Mouse (Mus musculus) Patski (cell line): ENCODE measurements around the gene Grin2b. TPM values are rescaled to one million over a fixed set of nuclear protein-coding genes. Genes with fewer than 3 reads are reported as not detected.
A peak's percentile ranks its signal among the peaks of the same experiment; 100 is the strongest.

Experiments used
- ATAC-seq: fragments of 100-300 bp; one replicate; pipeline ENCODE4 v1.8.0; 2021
- CTCF ChIA-PET: fragments of 350-600 bp; sonication (Branson Sonifier 250); formaldehyde crosslinking; loops from one replicate; lab custom pipeline; 2022; ENCODE audit warnings: inconsistent platforms; lab: Charles Lee
- POLR2A ChIA-PET: fragments of 350-600 bp; sonication (Branson Sonifier 250); formaldehyde crosslinking; loops from one replicate; lab custom pipeline; 2022; ENCODE audit warnings: antibody characterized with exemption, inconsistent platforms; lab: Charles Lee
- DNase-seq: peaks from one replicate; pipeline ENCODE4 v3.0.0-alpha.2; 2011; ENCODE audit warnings: low read depth, low spot score
- H3K27me3 ChIP-seq: fragments of 371-371 bp; one replicate; pipeline ENCODE4 v1.5.1; 2021
- CTCF ChIP-seq: fragments of 100-300 bp; IDR thresholded peaks from one replicate; pipeline ENCODE4 v1.5.1; 2021
- in situ Hi-C: fragments of 300-500 bp; cut with MboI; formaldehyde crosslinking; loops from 3 replicates; pipeline ENCODE4 v1.11.1; 2018; ENCODE audit warnings: low pct_unique_long_range_greater_than_20kb, mixed read lengths
- polyA plus RNA-seq: library from polyadenylated mRNA; unstranded; gene quantifications from one replicate; pipeline ENCODE4 v1.2.3, GENCODE M21; 2021

Gene Grin2b
- polyA plus RNA-seq, 1 experiment from 2014 or later = not detected

DNA sequence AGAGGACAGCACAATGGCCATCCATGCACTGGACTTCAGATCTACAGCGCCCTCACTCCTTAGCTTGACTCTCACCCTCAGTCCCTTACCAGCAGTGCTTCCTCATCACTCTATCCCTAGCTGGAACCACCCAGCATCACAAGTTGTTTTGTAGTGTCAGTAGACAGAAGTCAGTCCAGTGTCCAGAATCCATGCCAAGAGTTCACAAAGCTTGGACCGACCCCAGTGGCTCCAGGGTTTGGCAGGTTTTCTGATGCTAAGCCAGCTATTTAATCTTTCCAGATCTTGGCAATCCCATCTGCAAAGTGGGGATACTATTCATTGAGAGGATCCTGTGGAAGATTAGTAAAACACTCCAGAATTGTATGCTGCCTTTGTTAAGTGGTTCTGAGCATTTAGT, 355.9 kb downstream of the Grin2b start:
- no peaks in the 10 kb centered on the region for H3K27me3 ChIP-seq
- in situ Hi-C loops = no loop called here
- ATAC-seq (no peak), DNase-seq (no peak)
- no peak for TF ChIP-seq CTCF
- ChIA-PET POLR2A (no interaction called here), CTCF (no interaction called here)

DNA sequence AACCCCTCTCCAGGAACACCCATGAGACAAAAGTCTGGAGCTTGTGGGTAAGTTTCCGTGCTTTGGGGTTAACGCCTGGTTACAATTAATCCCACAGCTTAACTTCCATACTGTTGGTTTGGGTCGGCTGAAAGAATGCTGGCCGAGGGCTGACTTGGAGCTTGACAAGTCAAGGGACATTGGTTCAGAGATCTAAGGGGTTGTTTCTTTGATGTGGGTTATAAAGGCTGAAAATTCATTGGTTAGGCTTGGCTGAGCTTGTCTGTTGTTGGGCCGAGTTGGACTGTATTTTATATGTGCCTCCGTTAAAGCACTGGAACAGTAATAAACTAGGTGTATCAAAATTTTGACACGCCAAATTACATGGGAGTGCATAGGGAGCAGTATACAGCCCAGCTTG, 359.6 kb downstream of the Grin2b start:
- ATAC-seq = no peak
- no peak for DNase-seq
- in situ Hi-C loops = no loop called here
- no peak for TF ChIP-seq CTCF
- ChIA-PET POLR2A (interaction anchor here (0.6 kb wide), 1 partner anchor 44 kb away, joined by 6 read pairs; no protein-coding TSS in a partner anchor), CTCF (interaction anchor here (1.3 kb wide), 1 partner anchor 18 kb away, joined by 3 read pairs; no protein-coding TSS in a partner anchor)
- no peaks in the 10 kb centered on the region for H3K27me3 ChIP-seq

DNA sequence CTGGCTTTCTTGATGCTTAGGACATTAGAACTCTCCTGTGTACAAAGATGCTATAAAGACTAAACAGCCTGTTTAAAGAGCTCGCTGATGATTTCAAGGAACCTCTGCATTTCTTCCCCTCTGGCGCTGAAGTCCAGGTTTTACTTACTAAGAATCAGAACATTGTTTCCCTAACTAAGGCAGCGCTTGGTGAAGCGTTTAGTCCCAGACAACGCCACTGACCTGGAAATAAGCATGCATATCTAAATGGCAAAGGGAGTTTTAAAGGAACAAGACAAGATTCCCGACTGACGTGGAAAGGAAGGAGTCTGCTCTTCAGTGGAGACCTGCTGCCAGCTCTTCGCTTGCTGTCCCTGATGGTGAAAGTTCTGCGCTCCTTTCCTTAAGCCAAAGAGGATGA, 367.9 kb downstream of the Grin2b start:
- in situ Hi-C loops = no loop called here
- ChIA-PET CTCF (interaction anchor here (1.5 kb wide), 1 partner anchor 9 kb away, joined by 3 read pairs; no protein-coding TSS in a partner anchor), POLR2A (interaction anchor here (0.6 kb wide), 1 partner anchor 371 kb away, joined by 4 read pairs; no protein-coding TSS in a partner anchor)
- no peak for ATAC-seq
- DNase-seq = no peak
- no peak for TF ChIP-seq CTCF
- no peaks in the 10 kb centered on the region for H3K27me3 ChIP-seq

DNA sequence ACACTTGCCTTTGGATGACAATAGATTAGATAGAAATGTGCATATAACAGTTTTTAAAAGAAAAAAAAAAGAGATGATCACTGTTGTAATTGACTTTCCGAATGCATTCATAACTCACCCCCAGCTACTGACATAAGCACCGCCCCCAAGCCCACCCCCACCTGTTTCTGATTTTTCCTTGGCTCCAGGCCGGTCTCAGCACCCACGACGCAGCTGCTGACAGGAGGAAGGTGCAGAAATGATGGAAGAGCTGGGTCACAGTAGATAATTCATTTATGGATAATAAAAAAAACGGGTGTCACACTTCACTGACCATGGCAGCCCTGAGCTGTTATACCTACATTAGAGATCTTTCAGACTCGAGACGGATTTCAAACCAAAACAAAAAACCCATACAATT, 373.4 kb downstream of the Grin2b start:
- CTCF ChIA-PET = no interaction called here
- DNase-seq = no peak
- no peak for TF ChIP-seq CTCF
- no peaks in the 10 kb centered on the region for H3K27me3 ChIP-seq
- in situ Hi-C loops = no loop called here
- POLR2A ChIA-PET = no interaction called here
- ATAC-seq = no peak

DNA sequence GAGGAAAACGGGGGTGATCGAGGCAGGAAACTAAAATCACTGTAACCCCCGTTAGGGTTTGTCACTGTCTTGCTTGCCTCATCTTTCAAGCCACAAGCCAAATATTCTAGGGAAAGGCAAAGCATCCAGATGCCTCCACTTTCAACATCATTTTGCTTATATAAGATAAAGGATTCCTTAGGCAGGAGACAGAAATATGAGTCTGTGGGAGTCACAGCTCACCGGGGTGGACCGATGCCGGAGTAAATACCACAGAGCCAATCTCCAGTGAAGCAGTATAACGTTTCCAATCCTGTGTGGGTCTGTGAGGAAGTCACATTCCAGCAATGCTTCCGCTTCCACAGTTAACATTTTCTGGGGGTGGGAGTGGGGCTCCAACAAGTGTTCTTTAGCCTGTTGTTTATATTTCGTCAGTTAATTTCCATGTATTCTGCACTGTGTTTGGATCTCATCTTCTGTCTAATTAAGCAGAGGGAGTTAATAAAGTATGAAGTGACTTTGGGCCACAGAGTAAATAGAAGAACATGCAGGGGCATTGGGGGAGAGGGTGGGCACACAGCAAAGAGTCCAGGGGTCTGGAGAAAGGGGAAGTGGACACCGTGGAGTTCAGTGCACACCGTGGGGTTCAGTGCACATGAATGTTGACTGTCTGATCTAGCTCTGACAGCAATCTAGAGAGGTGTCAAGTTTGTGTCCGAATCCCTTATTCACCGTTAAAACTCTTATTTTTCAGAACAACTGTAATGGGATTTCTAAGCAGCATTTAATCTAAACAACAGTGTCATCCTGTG, 374.9 kb downstream of the Grin2b start:
- peak; percentile 36 for ATAC-seq
- POLR2A ChIA-PET = no interaction called here
- in situ Hi-C loops = no loop called here
- TF ChIP-seq CTCF = no peak
- DNase-seq = no peak
- CTCF ChIA-PET = no interaction called here
- H3K27me3 ChIP-seq = no peaks in the 10 kb centered on the region

DNA sequence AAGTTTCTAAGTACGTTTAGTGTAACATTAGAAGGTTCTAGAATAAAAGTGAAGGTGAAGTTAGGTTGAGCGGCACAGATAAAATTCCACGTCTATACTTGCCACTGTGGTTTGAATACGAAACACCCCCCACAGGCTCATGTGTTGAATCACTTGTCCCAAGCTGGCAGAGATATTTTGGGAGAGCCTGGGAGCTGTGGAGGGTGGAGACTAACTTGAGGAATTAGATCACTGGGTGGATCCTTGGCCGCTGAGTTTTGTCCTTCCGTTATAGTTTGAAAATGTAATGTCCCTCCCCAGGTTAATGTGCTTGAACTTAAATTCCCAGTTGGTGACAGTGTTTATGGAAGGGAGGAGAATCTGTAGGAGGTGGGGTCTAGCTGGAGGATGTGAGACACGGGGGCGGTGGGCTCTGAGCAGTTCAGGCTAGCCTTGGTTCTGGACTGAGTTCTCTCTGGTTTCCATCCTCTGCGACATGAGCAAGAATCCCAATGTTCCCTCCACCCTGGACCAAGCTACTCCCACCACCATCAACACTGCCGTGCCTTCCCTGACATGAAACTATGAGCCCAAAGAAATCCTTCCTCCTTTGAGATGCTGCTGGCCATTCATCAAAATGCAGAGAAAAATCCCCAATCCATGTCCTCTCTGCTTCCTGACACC, 375.8 kb downstream of the Grin2b start:
- no peak for TF ChIP-seq CTCF
- CTCF ChIA-PET = no interaction called here
- no peaks in the 10 kb centered on the region for H3K27me3 ChIP-seq
- ATAC-seq (no peak), DNase-seq (no peak)
- in situ Hi-C loops = no loop called here
- POLR2A ChIA-PET = no interaction called here

DNA sequence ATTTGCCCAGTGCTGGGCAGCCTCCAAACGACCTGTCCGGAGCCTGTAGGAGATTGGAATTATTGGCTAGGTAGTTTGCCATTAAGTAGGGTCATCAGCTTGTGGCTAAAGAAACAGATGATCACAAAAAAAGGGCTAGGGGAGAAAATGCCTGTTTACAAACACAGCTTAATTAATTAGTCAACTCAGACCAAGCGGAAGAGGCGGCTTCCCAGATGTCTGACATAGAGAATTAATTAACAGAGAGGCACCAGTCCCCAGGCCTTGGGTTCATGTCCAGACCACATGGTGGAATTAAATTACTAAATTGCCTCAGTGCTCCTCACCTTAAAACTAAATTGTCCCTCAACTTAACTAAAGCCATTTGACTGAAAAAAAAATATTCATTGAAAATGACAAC, 376.4 kb downstream of the Grin2b start:
- no peak for TF ChIP-seq CTCF
- DNase-seq (no peak), ATAC-seq (no peak)
- no peaks in the 10 kb centered on the region for H3K27me3 ChIP-seq
- POLR2A ChIA-PET = no interaction called here
- in situ Hi-C loops = no loop called here
- CTCF ChIA-PET = interaction anchor here (1.0 kb wide), 1 partner anchor 8 kb away, joined by 3 read pairs; no protein-coding TSS in a partner anchor

DNA sequence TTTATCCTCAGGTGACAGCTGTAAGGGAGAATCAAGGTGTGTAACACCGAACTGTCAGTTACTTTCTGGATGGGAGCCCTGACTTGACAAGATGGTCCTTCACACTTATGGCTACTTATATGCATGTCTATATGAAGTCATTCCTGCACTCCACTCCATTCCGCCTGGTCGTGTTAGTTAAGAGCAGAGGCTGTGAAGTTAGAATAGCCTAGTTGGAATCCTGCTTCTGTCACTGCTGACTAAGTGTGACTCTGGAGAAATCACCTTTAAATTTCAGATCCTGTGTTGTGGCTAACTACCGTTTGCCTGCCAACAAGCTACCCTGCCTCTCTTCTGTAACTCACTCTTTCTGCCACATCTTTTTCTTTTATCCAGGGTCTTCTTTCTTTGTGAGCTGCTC, 381.9 kb downstream of the Grin2b start:
- no peak for TF ChIP-seq CTCF
- CTCF ChIA-PET = no interaction called here
- in situ Hi-C loops = no loop called here

DNA sequence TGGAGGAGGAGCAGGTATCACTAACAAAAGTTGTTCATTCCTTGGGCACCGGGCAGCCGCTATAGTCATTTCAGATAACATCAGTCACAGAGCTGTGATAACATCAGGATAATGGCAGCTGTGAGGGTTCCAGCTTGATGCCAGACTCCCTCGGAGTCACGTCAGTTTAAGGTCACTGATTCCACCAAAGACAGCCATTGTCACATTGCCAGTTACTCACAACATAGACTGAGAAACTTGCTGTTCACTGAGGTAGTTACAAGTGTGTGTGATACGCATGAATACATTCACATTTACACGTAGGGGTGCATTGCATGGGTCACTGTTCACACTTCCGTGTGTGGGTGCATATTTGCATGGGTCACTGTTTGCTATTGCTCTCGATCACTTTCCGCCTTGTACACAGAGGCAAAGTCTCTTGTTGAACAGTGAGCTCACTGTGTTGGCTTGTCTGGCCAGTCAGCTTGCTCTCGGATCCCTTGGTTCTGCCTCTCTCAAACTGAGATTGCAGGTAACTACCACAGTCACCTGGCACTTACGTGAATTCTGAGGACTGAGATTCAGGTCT, 383.6 kb downstream of the Grin2b start:
- ChIA-PET CTCF (no interaction called here), POLR2A (no interaction called here)
- DNase-seq (no peak), ATAC-seq (no peak)
- in situ Hi-C loops = no loop called here
- TF ChIP-seq CTCF = no peak
- no peaks in the 10 kb centered on the region for H3K27me3 ChIP-seq

More for the DNA sequence above, 381.9 kb downstream of the Grin2b start:
- no peak for DNase-seq
- POLR2A ChIA-PET = no interaction called here
- ATAC-seq = no peak
- no peaks in the 10 kb centered on the region for H3K27me3 ChIP-seq

DNA sequence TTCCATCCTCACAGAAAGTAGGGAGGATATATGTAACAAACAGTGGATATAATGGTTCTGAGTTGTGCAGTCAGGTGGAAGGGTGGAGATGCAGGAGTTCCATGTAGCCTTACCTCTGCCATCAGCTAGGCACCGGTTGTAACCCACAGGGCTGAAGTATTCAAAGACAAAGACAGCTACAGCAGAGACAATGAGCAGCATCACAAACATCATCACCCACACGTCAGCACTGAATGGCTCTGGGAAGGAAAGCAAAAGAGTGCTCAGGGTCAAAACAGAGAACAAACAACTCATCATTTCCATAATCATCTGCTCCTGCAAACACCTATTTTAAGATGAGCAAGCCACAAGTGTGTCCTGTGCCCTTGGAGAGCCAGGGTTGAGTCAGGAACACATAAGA, 398.6 kb downstream of the Grin2b start:
- POLR2A ChIA-PET = no interaction called here
- H3K27me3 ChIP-seq = no peaks in the 10 kb centered on the region
- DNase-seq (no peak), ATAC-seq (no peak)
- in situ Hi-C loops = no loop called here
- no peak for TF ChIP-seq CTCF
- CTCF ChIA-PET = no interaction called here

DNA sequence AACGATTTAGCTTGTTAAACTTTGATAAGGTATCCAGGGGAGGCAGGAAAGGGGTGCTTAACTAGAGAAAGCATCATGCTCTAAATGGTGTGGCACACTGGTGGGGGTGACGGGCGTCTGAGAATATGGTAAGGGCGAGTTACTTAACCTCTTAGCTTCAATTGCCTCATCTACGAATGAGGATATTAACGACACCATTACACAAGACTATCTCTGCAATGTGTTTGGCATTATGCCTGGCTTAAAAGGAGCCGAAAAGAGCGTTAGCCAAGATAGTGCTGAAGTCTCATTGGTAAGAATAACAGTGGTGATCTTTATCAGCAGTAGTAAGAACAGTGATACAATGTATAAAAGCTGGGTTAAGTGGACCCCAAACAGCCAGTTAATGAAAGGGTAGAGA, 405.7 kb downstream of the Grin2b start:
- ChIA-PET POLR2A (no interaction called here), CTCF (no interaction called here)
- ATAC-seq (no peak), DNase-seq (no peak)
- in situ Hi-C loops = no loop called here
- no peak for TF ChIP-seq CTCF
- no peaks in the 10 kb centered on the region for H3K27me3 ChIP-seq
